Mouse (Mus musculus): ENCODE data around the gene Tpd52l1. TPM values are rescaled to one million over a fixed set of nuclear protein-coding genes. Genes with fewer than 3 reads are reported as not detected.

Gene Tpd52l1
- total RNA-seq, 1 experiment from 2014 or later = not detected

- ATAC-seq (replicated peaks; ENCODE audit: insufficient number of reproducible peaks, low FRiP score, low TSS enrichment, poor library complexity, severe bottlenecking) = no peak
These were observed 158.0 kb downstream of the Tpd52l1 start for GRCm38 (mm10) chr10:31287787-31288186.

Other genes starting within 250 kb of the Tpd52l1 start
- 16.1 to 20.2 TPM (median 17.9 TPM) in 3 replicates for gene Hddc2, start 132.6 kb downstream of the Tpd52l1 start, total RNA-seq (2017)
- 1.6 to 2.1 TPM (median 1.9 TPM) in 3 replicates for gene Rnf217, start 163.2 kb upstream of the Tpd52l1 start, total RNA-seq (2017)